Mouse (Mus musculus) spleen, adult 12 weeks (tissue): Measurements from ENCODE around the gene Tmem30c.

Experiments
- DNase-seq: peaks from one replicate; pipeline ENCODE4 v3.0.0; 2022; ENCODE audit warnings: low spot score

The Tmem30c gene

GRCm38 (mm10) chr16:57295216-57295934 lies 2.7 kb upstream of the Tmem30c start:
- DNase-seq = no peak

GRCm38 (mm10) chr16:57292296-57292695 lies 369 bp downstream of the Tmem30c start:
- no peak for DNase-seq

- no peak for DNase-seq
Measured at GRCm38 (mm10) chr16:57291696-57292095, 969 bp downstream of the Tmem30c start.

- DNase-seq = no peak
Measured at GRCm38 (mm10) chr16:57281417-57281816, 11.2 kb downstream of the Tmem30c start.

- no peak for DNase-seq
Measured at GRCm38 (mm10) chr16:57280221-57281217, 12.1 kb downstream of the Tmem30c start.

- no peak for DNase-seq
Measured at GRCm38 (mm10) chr16:57278976-57279626, 13.6 kb downstream of the Tmem30c start.

GRCm38 (mm10) chr16:57269751-57270150 lies 22.9 kb downstream of the Tmem30c start:
- DNase-seq = no peak

GRCm38 (mm10) chr16:57268058-57268841 lies 24.4 kb downstream of the Tmem30c start:
- DNase-seq = no peak

GRCm38 (mm10) chr16:57267068-57267467 lies 25.6 kb downstream of the Tmem30c start:
- no peak for DNase-seq

- DNase-seq = no peak
Measured at GRCm38 (mm10) chr16:57260152-57260551, 32.5 kb downstream of the Tmem30c start.

- no peak for DNase-seq
Measured at GRCm38 (mm10) chr16:57259356-57260083, 33.1 kb downstream of the Tmem30c start.

GRCm38 (mm10) chr16:57251589-57252421 lies 40.9 kb downstream of the Tmem30c start:
- DNase-seq = no peak

GRCm38 (mm10) chr16:57250991-57251390 lies 41.7 kb downstream of the Tmem30c start:
- DNase-seq = no peak

- DNase-seq = no peak
Measured at GRCm38 (mm10) chr16:57247464-57247863, 45.2 kb downstream of the Tmem30c start.

- DNase-seq = no peak
Measured at GRCm38 (mm10) chr16:57246596-57246995, 46.1 kb downstream of the Tmem30c start.

GRCm38 (mm10) chr16:57243858-57244248 lies 48.8 kb downstream of the Tmem30c start:
- DNase-seq = peak; percentile 40

- DNase-seq = no peak
Measured at GRCm38 (mm10) chr16:57243205-57243857, 49.3 kb downstream of the Tmem30c start.

- DNase-seq = no peak
Measured at GRCm38 (mm10) chr16:57242857-57243204, 49.8 kb downstream of the Tmem30c start.

- no peak for DNase-seq
Measured at GRCm38 (mm10) chr16:57235871-57236510, 56.7 kb downstream of the Tmem30c start.
